Mouse (Mus musculus) bone marrow macrophage, adult 2 months (primary cell): ENCODE measurements around the gene Mzf1. TPM values are rescaled to one million over a fixed set of nuclear protein-coding genes. Genes with fewer than 3 reads are reported as not detected.

Experiments used
- H3K27ac ChIP-seq: 2 replicates; pipeline ENCODE4 v1.5.1; 2012; ENCODE audit warnings: low read depth, low read length; ENCODE audit not compliant: insufficient read depth
- H3K4me1 ChIP-seq: 2 replicates; pipeline ENCODE4 v1.6.1; 2012; ENCODE audit warnings: low read length; ENCODE audit not compliant: control insufficient read depth, insufficient read depth
- H3K4me3 ChIP-seq: 2 replicates; pipeline ENCODE4 v1.5.1; 2012; ENCODE audit warnings: mild to moderate bottlenecking, low read length, moderate library complexity; ENCODE audit not compliant: insufficient read depth
- CTCF ChIP-seq: IDR thresholded peaks from 2 replicates; pipeline ENCODE4 v1.5.1; 2012; ENCODE audit warnings: low read depth, mild to moderate bottlenecking, low read length, moderate library complexity
- POLR2A ChIP-seq: IDR thresholded peaks from 2 replicates; pipeline ENCODE4 v1.6.1; 2012; ENCODE audit warnings: mild to moderate bottlenecking, low read depth, low read length, borderline replicate concordance
- polyA plus RNA-seq: library from polyadenylated mRNA; stranded (reverse); fragments of >200 nt; gene quantifications from 2 replicates; pipeline ENCODE4 v1.2.4, GENCODE M21; 2012; ENCODE audit not compliant: missing spikeins, insufficient read depth, insufficient read length

Gene Mzf1
- polyA plus RNA-seq, 1 experiment: 1.5 TPM

DNA sequence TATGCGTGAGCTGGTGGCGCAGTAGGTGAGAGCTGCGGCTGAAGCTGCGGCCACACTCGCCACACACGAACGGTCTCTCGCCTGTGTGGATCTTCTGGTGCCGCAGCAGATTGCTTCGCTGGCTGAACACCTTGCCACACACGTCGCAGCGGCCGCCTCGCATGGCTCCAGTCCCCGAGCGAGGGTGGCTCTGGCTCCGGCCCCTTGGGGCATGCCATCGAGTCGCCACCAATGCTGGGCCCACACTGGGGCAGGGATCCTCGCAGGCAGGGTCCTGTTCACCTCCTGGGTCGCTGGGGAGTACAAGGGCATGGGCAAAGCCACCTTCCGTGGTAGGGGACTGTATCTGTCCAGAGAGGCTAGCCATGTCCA lies 10.3 kb downstream of the Mzf1 start:
- TF ChIP-seq CTCF (no peak), POLR2A (no peak)
- Histone ChIP-seq H3K27ac (no peak overlapping the region), H3K4me3 (peak overlapping the region; percentile 24; the same call in 1 of the 2 replicates), H3K4me1 (peaks cover 13% of the 10 kb centered on the region)

DNA sequence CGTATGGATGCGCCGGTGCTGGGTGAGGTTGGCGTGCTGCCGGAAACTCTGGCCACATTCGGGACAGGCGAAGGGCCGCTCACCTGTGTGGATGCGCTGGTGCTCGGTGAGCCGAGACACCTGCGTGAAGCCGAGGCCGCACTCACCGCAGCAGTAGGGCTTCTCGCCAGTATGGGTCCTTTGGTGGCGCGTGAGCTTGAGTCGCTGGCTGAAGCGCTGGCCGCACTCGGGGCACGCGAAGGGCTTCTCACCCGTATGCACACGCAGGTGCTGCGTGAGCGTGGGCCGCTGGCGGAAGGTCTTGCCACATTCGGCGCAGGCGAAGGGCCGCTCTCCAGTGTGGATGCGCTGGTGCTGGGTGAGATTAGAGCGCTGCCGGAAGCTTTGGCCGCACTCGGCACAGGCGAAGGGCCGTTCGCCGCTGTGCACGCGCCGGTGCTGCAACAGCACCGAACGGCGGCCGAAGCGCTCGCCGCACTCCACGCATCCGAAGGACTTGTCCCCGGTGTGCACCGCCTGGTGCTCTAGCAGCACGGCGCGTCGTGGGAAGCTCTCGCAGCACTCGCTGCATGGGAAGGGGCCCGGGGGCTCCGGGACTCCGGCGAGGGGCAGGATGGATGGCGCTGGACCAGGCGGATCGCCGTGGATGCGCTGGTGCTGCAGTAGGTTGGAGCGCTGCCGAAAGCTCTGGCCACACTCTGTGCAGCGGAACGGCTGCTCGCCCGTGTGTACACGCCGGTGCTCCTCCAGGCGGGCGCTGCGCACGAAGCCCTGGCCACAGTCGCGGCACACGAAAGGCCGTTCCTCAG lies 10.9 kb downstream of the Mzf1 start:
- peaks cover 17% of the 10 kb centered on the region for H3K4me1 ChIP-seq
- no peak for TF ChIP-seq CTCF
- no peak for TF ChIP-seq POLR2A
- no peak overlapping the region for H3K27ac ChIP-seq
- peak overlapping the region; percentile 24 for H3K4me3 ChIP-seq

- Histone ChIP-seq H3K4me3 (no peak overlapping the region), H3K27ac (no peak overlapping the region), H3K4me1 (peaks cover 17% of the 10 kb centered on the region)
- no peak for TF ChIP-seq CTCF
- no peak for TF ChIP-seq POLR2A
These were observed 11.5 kb downstream of the Mzf1 start for GRCm38 (mm10) chr7:13043120-13043444.

GRCm38 (mm10) chr7:13042511-13042910 lies 12.1 kb downstream of the Mzf1 start:
- no peak overlapping the region for H3K27ac ChIP-seq
- TF ChIP-seq CTCF: no peak
- no peak for TF ChIP-seq POLR2A
- peaks cover 17% of the 10 kb centered on the region for H3K4me1 ChIP-seq
- no peak overlapping the region for H3K4me3 ChIP-seq

- TF ChIP-seq CTCF: no peak
- TF ChIP-seq POLR2A: no peak
- H3K4me3 ChIP-seq: no peak overlapping the region
- peaks cover 19% of the 10 kb centered on the region for H3K4me1 ChIP-seq
- H3K27ac ChIP-seq: no peak overlapping the region
These were observed 13.3 kb downstream of the Mzf1 start for GRCm38 (mm10) chr7:13041256-13041655.

GRCm38 (mm10) chr7:13039181-13039580 lies 15.4 kb downstream of the Mzf1 start:
- Histone ChIP-seq H3K4me3 (peak overlapping the region; percentile 95), H3K4me1 (peaks cover 22% of the 10 kb centered on the region), H3K27ac (peak overlapping the region; percentile 97)
- TF ChIP-seq CTCF: no peak
- TF ChIP-seq POLR2A: no peak

DNA sequence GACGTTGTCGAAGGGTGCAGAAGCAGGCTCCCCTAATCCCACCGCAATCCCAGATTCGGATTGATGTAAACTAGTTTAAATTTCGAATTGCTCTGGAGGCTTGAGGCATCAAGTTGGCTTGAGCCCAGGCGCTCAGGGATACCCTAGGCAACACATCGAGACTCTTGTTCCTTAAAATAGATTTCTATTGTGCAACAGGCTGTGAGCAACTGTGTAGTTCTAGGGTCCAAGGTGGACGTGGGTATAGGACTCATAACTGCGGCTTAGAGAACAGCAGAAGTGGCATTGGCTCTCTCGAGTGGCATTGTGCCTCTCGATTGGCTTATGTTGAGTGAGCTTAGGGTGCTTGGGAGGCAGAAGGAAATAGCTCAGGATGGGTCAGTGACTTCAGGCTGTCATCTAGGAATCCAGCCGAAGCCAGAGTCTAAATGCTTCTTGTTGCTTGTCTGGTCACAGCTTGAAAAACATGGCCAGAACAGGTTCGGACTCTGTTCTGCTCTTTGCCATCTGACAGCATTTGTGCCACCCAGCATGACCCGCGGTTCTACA lies 15.9 kb downstream of the Mzf1 start:
- H3K27ac ChIP-seq: peak overlapping the region; percentile 97
- TF ChIP-seq POLR2A: 0 out of 2 replicates have a peak, but pooled peaks have one; percentile 27
- TF ChIP-seq CTCF: no peak
- peak overlapping the region; percentile 95 for H3K4me3 ChIP-seq
- H3K4me1 ChIP-seq: peaks cover 22% of the 10 kb centered on the region

DNA sequence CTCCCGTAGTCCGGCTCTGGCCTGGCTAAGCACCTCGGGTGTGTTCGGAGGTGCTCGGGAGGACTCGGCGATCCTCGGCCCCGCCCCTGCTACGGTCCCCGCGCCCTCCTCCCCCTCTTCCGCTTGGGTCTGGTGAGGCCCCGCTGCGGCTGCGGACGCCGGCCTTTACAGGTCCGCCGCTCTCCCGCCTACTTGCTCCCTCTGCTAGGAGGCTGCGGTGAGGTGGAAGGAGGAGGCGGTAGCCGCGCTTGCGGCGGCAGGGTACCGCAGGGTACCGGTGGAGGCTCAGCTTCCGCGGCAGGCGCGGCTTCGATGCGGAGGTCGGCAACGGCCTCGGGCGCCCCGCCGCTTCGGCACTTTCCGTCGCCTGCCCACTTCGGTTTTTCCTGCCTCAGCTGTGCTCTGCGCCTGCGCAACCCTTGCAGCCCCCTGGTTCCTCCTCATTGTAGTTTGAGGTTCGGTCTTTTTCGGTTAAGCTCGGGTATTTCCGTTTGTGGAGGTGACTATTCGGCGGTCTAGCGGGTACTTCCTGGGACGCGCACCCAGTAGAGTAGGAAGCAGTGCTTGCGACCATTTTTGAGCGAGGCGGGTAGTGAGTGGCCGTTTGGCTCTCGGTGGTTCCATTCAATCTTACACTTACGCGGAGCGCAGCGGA lies 16.5 kb downstream of the Mzf1 start, which contains the start of gene Ube2m:
Ube2m (minus strand) TSS at position 375 of the 655 bp plus-strand sequence.
- H3K4me1 ChIP-seq: peaks cover 26% of the 10 kb centered on the region
- H3K4me3 ChIP-seq: peak within 1 kb of the TSS; percentile 95
- no peak for TF ChIP-seq CTCF
- TF ChIP-seq POLR2A: no peak
- peak within 1 kb of the TSS; percentile 97 for H3K27ac ChIP-seq

- TF ChIP-seq POLR2A: no peak
- no peak for TF ChIP-seq CTCF
- Histone ChIP-seq H3K4me1 (peaks cover 26% of the 10 kb centered on the region), H3K4me3 (peak overlapping the region; percentile 95), H3K27ac (peak overlapping the region; percentile 97)
These were observed 17.2 kb downstream of the Mzf1 start for GRCm38 (mm10) chr7:13037366-13037765.

DNA sequence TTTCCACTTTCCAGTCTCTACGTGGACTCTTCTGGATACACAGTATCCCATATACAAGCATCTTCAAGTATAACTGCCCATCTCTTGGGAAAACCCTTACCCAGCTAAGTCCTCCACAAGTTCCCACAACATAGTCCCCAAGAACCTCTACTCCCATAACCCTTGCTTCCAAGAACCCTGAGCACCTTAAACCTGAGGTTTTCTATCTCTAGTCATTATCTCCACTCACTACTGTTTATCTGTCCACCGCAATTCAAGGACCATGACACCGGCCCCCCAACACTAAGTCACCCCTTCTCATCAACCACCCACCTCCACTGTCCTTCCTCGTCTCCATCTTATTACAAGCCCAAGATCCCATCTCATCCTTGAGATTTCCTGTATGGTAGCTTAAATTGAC lies 17.8 kb downstream of the Mzf1 start:
- H3K27ac ChIP-seq: peak overlapping the region; percentile 97
- peaks cover 26% of the 10 kb centered on the region for H3K4me1 ChIP-seq
- no peak for TF ChIP-seq CTCF
- no peak for TF ChIP-seq POLR2A
- H3K4me3 ChIP-seq: peak overlapping the region; percentile 95
